Mouse (Mus musculus) testis, postnatal 14 days (tissue): ENCODE data around the gene Rhot2.
"Not testable (repeated sequence)": the region's sequence is repeated elsewhere in the genome, so short reads cannot be mapped to it uniquely, and the experiment has no call there.

Experiments used
- DNase-seq: peaks from one replicate; pipeline ENCODE4 v3.0.0; 2021; ENCODE audit warnings: low spot score

Gene Rhot2

DNA sequence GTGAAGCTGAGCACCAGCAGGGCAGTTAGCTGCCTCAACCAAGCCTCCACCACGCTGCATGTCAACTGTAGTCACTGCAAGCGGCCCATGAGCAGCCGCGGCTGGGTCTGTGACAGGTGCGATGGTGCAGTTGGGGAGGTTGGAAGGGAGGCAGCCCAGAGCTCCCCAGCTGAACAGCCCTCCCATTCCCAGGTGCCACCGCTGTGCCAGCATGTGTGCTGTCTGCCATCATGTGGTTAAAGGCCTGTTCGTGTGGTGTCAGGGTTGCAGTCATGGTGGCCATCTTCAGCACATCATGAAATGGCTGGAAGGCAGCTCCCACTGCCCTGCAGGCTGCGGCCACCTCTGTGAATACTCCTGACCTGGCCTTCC, 16.4 kb downstream of the Rhot2 start:
- DNase-seq = no peak

DNA sequence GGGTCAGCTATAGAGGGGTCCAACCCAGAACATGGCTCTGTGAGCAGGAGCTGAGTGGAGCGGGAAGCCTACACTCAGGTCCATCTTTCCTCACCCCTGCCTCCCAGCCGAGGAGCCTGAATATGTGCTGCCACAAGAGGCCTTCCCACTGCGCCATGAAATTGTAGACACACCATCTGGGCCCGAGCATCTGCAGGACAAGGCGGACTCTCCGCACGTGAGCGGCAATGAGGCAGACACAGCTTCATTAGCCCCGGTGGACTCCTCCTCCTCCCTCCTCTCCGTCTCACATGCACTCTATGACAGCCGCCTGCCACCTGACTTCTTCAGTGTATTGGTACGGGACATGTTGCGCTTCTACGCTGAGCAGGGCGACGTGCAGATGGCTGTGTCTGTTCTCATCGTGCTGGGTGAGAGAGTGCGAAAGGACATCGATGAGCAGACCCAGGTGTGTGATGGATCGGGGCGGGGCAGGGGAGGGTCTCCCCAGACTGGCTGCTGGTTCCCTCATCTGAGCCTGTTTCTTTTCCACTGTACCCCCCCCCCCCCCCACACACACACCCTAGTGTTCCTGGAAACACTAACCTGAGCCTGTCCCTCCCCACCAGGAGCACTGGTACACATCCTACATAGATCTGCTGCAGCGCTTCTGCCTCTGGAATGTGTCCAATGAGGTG, 17.0 kb downstream of the Rhot2 start:
- DNase-seq = no peak

DNA sequence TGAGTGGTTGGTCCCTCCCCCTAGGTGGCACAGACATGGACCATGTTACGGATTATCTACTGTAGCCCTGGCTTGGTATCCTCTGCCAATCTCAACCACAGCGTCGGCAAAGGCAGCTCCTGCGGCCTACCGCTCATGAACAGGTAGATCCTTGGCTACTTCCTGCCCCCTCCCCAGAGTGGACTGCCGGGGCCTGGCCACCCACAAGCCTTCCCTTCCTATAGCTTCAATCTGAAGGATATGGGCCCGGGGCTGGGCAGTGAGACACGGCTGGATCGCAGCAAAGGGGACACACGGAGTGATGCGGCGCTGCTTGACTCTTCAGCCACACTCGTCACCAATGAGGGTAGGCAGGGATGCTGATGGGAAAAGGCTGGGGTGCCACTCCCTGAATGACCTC, 17.6 kb downstream of the Rhot2 start:
- no peak for DNase-seq

DNA sequence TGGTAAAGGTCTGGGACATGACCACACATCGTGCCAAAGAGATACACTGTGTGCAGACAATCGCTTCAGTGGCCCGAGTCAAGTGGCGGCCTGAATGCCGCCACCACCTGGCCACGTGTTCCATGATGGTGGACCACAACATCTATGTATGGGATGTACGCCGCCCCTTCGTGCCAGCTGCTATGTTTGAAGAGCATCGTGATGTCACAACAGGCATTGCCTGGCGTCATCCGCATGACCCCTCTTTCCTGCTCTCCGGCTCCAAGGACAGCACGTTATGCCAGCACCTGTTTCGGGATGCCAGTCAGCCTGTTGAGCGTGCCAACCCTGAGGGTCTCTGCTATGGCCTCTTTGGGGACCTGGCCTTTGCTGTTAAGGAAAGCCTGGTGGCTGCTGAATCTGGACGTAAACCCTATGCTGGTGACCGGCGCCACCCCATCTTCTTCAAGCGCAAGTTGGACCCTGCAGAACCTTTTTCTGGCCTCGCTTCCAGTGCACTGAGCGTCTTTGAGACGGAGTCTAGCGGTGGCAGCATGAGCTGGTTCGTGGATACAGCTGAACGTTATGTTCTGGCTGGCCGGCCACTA, 18.6 kb downstream of the Rhot2 start:
- no peak for DNase-seq

- DNase-seq = no peak
Measured at GRCm38 (mm10) chr17:25825311-25825710, 19.3 kb downstream of the Rhot2 start.

GRCm38 (mm10) chr17:25824362-25825142, 20.1 kb downstream of the Rhot2 start:
- DNase-seq = no peak

DNA sequence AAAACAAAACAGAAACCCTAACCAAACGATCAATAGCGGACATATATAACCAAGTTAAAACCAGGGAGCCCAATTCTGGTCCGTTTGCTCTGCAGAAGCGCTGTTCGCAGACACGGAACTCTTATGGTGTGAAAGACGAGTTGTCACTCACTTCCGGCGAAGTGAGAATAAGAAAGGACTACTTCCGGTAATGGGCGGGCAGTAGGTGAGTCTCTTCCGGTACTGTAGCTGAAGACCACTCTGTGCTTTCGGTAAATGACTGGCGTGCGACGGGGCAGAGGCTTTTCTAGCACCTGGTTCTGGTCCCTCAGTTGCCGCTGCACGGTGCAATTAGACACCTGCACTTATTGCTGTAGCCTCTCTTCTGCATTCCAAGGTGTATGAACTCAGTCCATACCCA, 21.2 kb downstream of the Rhot2 start, which contains the start of gene Wdr24:
TSS of gene Wdr24 (plus strand) at position 176 of the 400 bp plus-strand sequence.
- DNase-seq = peak; percentile 86

DNA sequence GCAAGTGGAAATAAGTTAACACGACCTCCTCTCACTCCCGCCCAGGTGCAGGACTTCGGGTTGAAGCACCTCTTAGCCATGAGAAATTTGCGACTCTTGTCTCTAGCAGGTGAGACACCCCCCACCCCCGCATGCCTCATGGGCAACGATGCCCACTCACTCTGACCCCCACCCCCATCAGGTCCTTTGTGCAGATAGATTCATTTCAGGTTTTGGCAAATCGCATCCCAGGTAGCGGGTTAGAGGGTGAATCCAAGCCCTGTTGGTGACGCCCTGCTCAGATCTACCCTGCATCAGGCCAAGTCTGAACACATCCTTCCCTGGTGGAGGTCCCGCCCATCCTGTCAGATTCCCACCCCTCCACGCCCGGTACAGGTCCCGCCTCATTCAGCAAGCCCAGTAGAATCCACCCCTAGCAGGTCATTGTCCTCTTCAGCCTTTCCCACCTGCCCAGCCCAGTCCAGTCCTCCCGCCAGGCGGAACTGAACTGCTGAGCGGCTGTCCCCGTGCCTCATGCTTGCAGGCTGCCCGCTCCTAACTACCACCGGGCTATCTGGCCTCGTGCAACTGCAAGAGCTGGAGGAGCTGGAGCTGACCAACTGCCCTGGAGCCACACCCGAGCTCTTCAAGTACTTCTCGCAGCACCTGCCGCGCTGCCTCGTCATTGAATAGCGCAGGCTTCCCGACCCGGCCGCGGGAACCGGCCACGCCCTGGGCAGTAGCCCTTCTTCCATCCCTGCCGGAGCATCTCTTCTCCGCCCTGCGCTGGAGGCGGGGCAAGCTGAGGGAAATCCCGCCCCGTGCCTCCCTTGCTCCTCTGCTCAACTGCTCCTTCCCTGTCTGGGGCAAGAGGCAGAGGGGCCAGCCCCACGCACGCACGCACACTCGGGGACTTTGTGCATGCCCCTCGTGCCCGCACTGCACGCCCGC, 25.5 kb downstream of the Rhot2 start:
- DNase-seq = no peak

DNA sequence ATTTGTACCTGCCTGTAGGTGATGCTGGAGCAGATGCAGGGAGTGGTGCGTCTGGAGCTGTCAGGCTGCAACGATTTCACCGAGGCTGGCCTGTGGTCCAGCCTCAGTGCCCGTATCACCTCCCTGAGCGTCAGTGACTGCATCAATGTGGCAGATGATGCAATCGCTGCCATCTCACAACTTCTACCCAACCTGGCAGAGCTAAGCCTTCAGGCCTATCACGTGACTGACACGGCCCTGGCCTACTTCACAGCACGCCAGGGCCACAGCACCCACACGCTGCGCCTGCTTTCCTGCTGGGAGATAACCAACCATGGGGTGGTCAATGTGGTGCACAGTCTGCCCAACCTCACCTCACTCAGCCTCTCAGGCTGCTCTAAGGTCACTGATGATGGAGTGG, 27.0 kb downstream of the Rhot2 start:
- no peak for DNase-seq

DNA sequence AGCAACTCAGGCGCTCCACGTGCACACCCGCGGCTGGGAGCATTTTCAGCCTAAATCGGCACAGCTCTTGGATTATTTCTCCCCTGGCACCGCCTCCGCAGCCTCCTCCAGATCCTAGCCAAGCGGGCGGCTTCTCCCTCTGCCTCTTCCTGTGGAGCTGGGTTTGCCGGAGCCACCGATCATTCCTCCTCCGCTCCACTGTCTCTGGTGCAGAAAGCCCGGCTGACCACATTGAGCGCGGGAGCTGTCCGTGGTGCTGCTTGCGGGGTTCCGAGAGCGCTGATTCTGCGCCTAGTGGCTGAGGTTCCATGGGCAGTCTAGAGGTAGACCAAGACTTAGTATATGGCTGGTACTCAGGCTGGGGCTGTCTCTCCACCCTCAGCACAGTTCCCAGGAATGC, 31.2 kb downstream of the Rhot2 start:
- DNase-seq = peak; percentile 78

GRCm38 (mm10) chr17:25810890-25811289, 33.8 kb downstream of the Rhot2 start:
- DNase-seq = no peak

GRCm38 (mm10) chr17:25809606-25810340, 34.9 kb downstream of the Rhot2 start:
- no peak for DNase-seq

GRCm38 (mm10) chr17:25808789-25809605, 35.7 kb downstream of the Rhot2 start, which contains the start of gene Fbxl16:
TSS of gene Fbxl16 (plus strand) at chr17:25809085.
- DNase-seq = peak; percentile 70

DNA sequence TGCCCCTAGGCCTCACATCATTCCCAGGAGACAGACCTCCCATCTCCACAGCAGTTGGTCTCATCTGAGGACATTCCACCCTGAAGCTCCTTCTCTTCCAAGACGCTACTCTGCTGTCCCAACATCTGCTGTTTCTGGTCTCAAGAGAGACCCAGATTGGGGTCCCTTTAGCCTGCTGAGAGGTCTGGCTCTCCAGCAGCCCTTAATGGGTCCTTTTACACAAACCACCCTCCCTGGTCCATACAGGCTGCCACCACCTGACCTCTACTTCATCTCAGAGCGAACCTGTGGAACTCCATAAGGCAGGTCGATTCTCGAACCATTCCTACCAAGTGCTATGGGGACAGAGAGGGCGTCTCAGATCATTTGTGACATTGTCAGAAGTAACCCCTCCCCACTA, 36.6 kb downstream of the Rhot2 start:
- DNase-seq = no peak

DNA sequence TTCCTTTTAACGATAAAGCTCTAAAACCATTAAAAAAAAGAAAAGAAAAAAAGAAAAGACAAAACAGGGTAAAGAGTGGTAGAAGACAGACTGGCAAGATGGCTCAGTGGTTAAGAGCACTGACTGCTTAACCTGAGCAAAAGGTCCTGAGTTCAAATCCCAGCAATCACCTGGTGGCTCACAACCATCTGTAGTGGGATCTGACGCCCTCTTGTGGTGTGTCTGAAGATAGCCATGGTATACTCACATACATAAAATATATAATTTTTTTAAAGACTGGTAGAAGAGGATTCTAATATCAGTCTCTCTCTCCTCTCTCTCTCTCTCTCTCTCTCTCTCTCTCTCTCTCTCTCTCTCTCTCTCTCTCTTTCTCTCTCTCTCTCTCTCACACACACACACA, 37.2 kb downstream of the Rhot2 start:
- DNase-seq = not testable (repeated sequence)

DNA sequence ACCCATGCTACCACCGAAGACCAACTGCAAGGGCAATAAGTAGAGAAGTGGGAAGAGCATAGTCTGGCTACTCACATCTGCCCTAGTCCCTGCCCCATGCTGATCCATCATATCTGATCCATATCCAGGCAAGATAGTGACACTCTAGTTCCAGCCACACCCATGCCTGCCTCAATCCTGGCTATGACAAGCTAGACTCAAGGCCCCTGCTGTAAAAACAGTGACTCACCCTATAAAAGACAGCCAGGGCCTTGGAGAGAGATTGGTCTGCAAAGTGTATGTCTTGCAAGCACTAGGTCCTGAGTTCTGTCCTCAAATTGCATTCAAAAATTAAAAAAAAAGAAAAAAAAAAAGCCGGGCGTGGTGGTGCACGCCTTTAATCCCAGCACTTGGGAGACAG, 38.1 kb downstream of the Rhot2 start:
- no peak for DNase-seq

GRCm38 (mm10) chr17:25802825-25803517, 41.7 kb downstream of the Rhot2 start:
- no peak for DNase-seq

GRCm38 (mm10) chr17:25801029-25801428, 43.6 kb downstream of the Rhot2 start:
- no peak for DNase-seq

- DNase-seq = peak; percentile 89
Measured at GRCm38 (mm10) chr17:25796951-25797369, 47.7 kb downstream of the Rhot2 start, which contains the start of gene Metrn. TSS of gene Metrn (minus strand) at chr17:25797136.
